Mouse (Mus musculus) embryonic facial prominence, embryonic 14.5 days (tissue): ENCODE measurements around the gene Prok2. TPM values are rescaled to one million over a fixed set of nuclear protein-coding genes. Genes with fewer than 3 reads are reported as not detected.
A peak's percentile ranks its signal among the peaks of the same experiment; 100 is the strongest.

Experiments
- ATAC-seq: fragments of 200-750 bp; cut with Nextera tagmentation; 2 replicates; pipeline ENCODE4 v1.8.0; 2017; ENCODE audit warnings: low read depth, moderate number of reproducible peaks, moderate TSS enrichment
- DNase-seq: peaks from one replicate; pipeline ENCODE4 v3.0.0-alpha.2; 2015; ENCODE audit warnings: low spot score
- H3K27ac ChIP-seq: fragments of 300-500 bp; sonication (generic); replicated peaks from 2 replicates; pipeline ENCODE4 v1.5.1; 2014; ENCODE audit warnings: low read depth, mild to moderate bottlenecking, low read length, moderate library complexity
- H3K27me3 ChIP-seq: fragments of 300-500 bp; sonication (generic); replicated peaks from 2 replicates; pipeline ENCODE4 v1.6.1; 2014; ENCODE audit warnings: low read length; ENCODE audit not compliant: control insufficient read depth, insufficient read depth
- H3K36me3 ChIP-seq: fragments of 300-500 bp; sonication (generic); 2 replicates; pipeline ENCODE4 v1.6.1; 2014; ENCODE audit warnings: low read length, mixed read lengths; ENCODE audit not compliant: control insufficient read depth, insufficient read depth
- H3K4me1 ChIP-seq: fragments of 300-500 bp; sonication (generic); 2 replicates; pipeline ENCODE4 v1.6.1; 2014; ENCODE audit warnings: antibody characterized with exemption, low read length; ENCODE audit not compliant: control insufficient read depth, insufficient read depth
- H3K4me2 ChIP-seq: fragments of 300-500 bp; sonication (generic); 2 replicates; pipeline ENCODE4 v1.6.1; 2014; ENCODE audit warnings: low read depth, mild to moderate bottlenecking, low read length, moderate library complexity, mixed read lengths
- H3K4me3 ChIP-seq: fragments of 300-500 bp; sonication (generic); 2 replicates; pipeline ENCODE4 v1.5.1; 2014; ENCODE audit warnings: low read depth, mild to moderate bottlenecking, low read length
- H3K9ac ChIP-seq: fragments of 300-500 bp; sonication (generic); 2 replicates; pipeline ENCODE4 v1.6.1; 2014; ENCODE audit warnings: low read depth, mild to moderate bottlenecking, low read length, moderate library complexity, mixed read lengths
- H3K9me3 ChIP-seq: fragments of 300-500 bp; sonication (generic); 2 replicates; pipeline ENCODE4 v1.6.1; 2016; ENCODE audit warnings: low read length; ENCODE audit not compliant: control insufficient read depth
- WGBS: fragments of 180-500 bp; shearing (Covaris S2); extraction: QIAGEN DNeasy Blood & Tissue Kit; methylation state at CpG from one replicate; pipeline ENCODE4 v1.1.7; 2014; 5-methylcytosine and 5-hydroxymethylcytosine counted together
- polyA plus RNA-seq: library from polyadenylated mRNA; unstranded; fragments of >200 nt; fragmentation: Nextera tagmentation; extraction: Ambion mirVana; gene quantifications from 2 replicates; pipeline ENCODE4 v1.2.1, GENCODE M21; 2014

Gene Prok2
- polyA plus RNA-seq, 1 experiment from 2014 or later: 0.84 TPM

GRCm38 (mm10) chr6:99715191-99715590, 11.0 kb downstream of the Prok2 start:
- Histone ChIP-seq H3K4me3 (no peak overlapping the region), H3K9ac (no peak overlapping the region), H3K4me2 (no peak overlapping the region), H3K4me1 (no peaks in the 10 kb centered on the region), H3K27ac (no peak overlapping the region), H3K9me3 (no peaks in the 10 kb centered on the region), H3K36me3 (no peaks in the 10 kb centered on the region), H3K27me3 (peaks cover 3% of the 10 kb centered on the region; the same call in 1 of the 2 replicates)
- no peak for DNase-seq
- ATAC-seq: no peak
- 62% methylated on average over 6 of the region's 6 CpGs for WGBS

GRCm38 (mm10) chr6:99713256-99713655, 12.9 kb downstream of the Prok2 start:
- WGBS: 70% methylated on average over 5 of the region's 5 CpGs
- no peak for ATAC-seq
- no peak overlapping the region for H3K4me2 ChIP-seq
- H3K36me3 ChIP-seq: no peaks in the 10 kb centered on the region
- H3K4me1 ChIP-seq: no peaks in the 10 kb centered on the region
- no peak overlapping the region for H3K9ac ChIP-seq
- no peaks in the 10 kb centered on the region for H3K9me3 ChIP-seq
- H3K4me3 ChIP-seq: no peak overlapping the region
- H3K27ac ChIP-seq: no peak overlapping the region
- peaks cover 3% of the 10 kb centered on the region; the same call in 1 of the 2 replicates for H3K27me3 ChIP-seq
- DNase-seq: no peak

- Histone ChIP-seq H3K4me2 (no peak overlapping the region), H3K4me3 (no peak overlapping the region), H3K9ac (no peak overlapping the region), H3K27me3 (peaks cover 2% of the 10 kb centered on the region; the same call in 1 of the 2 replicates), H3K4me1 (no peaks in the 10 kb centered on the region), H3K9me3 (no peaks in the 10 kb centered on the region), H3K27ac (no peak overlapping the region), H3K36me3 (no peaks in the 10 kb centered on the region)
- 76% methylated on average over 11 of the region's 11 CpGs for WGBS
- DNase-seq: no peak
- no peak for ATAC-seq
Observed at GRCm38 (mm10) chr6:99711576-99712101, 14.6 kb downstream of the Prok2 start.

GRCm38 (mm10) chr6:99700484-99700883, 25.7 kb downstream of the Prok2 start:
- Histone ChIP-seq H3K36me3 (no peaks in the 10 kb centered on the region), H3K4me2 (0 out of 2 replicates have a peak overlapping the region, but pooled peaks have one; percentile 7), H3K9me3 (no peaks in the 10 kb centered on the region), H3K4me1 (peaks cover 9% of the 10 kb centered on the region; the same call in 1 of the 2 replicates), H3K9ac (0 out of 2 replicates have a peak overlapping the region, but pooled peaks have one; percentile 10), H3K4me3 (no peak overlapping the region), H3K27ac (0 out of 2 replicates have a peak overlapping the region, but pooled peaks have one; percentile 39), H3K27me3 (no peaks in the 10 kb centered on the region; the same call in 1 of the 2 replicates)
- DNase-seq: peak; percentile 64
- WGBS: 43% methylated on average over 3 of the region's 3 CpGs
- ATAC-seq: peak; percentile 68

- Histone ChIP-seq H3K4me2 (peak overlapping the region; percentile 84), H3K4me3 (peak overlapping the region; percentile 81), H3K27ac (peak overlapping the region; percentile 68; the same call in 1 of the 2 replicates), H3K27me3 (peaks cover 20% of the 10 kb centered on the region), H3K36me3 (no peaks in the 10 kb centered on the region), H3K9me3 (no peaks in the 10 kb centered on the region), H3K9ac (peak overlapping the region; percentile 89), H3K4me1 (peaks cover 3% of the 10 kb centered on the region; the same call in 1 of the 2 replicates)
- DNase-seq: peak; percentile 6
- 2% methylated on average over 47 of the region's 110 CpGs for WGBS
- ATAC-seq: peak; percentile 0
Observed at GRCm38 (mm10) chr6:99692916-99693841, 33.0 kb downstream of the Prok2 start.

GRCm38 (mm10) chr6:99692206-99692915, 33.8 kb downstream of the Prok2 start, which contains the start of gene Gpr27:
Gene Gpr27, plus strand, starts transcription at chr6:99692679.
- Histone ChIP-seq H3K4me1 (peaks cover 3% of the 10 kb centered on the region; the same call in 1 of the 2 replicates), H3K4me2 (peak within 1 kb of the TSS; percentile 84), H3K9ac (peak within 1 kb of the TSS; percentile 89), H3K27ac (peak within 1 kb of the TSS; percentile 68), H3K4me3 (peak within 1 kb of the TSS; percentile 81), H3K27me3 (peaks cover 20% of the 10 kb centered on the region), H3K36me3 (no peaks in the 10 kb centered on the region), H3K9me3 (no peaks in the 10 kb centered on the region)
- peak; percentile 80 for ATAC-seq
- peak; percentile 44 for DNase-seq
- WGBS: 0% methylated on average over 2 of the region's 112 CpGs

GRCm38 (mm10) chr6:99691666-99692205, 34.5 kb downstream of the Prok2 start:
- H3K4me3 ChIP-seq: peak overlapping the region; percentile 81
- H3K9me3 ChIP-seq: no peaks in the 10 kb centered on the region
- ATAC-seq: peak; percentile 3; the same call in 1 of the 2 replicates
- peaks cover 3% of the 10 kb centered on the region; the same call in 1 of the 2 replicates for H3K4me1 ChIP-seq
- 10% methylated on average over 20 of the region's 25 CpGs for WGBS
- H3K36me3 ChIP-seq: no peaks in the 10 kb centered on the region
- H3K9ac ChIP-seq: peak overlapping the region; percentile 89
- DNase-seq: no peak
- peaks cover 20% of the 10 kb centered on the region for H3K27me3 ChIP-seq
- peak overlapping the region; percentile 84 for H3K4me2 ChIP-seq
- peak overlapping the region; percentile 68 for H3K27ac ChIP-seq

GRCm38 (mm10) chr6:99688513-99688912, 37.7 kb downstream of the Prok2 start:
- 76% methylated on average over 6 of the region's 6 CpGs for WGBS
- ATAC-seq: no peak

More at GRCm38 (mm10) chr6:99688513-99688912, 37.7 kb downstream of the Prok2 start:
- H3K27me3 ChIP-seq: peaks cover 16% of the 10 kb centered on the region
- peaks cover 3% of the 10 kb centered on the region; the same call in 1 of the 2 replicates for H3K4me1 ChIP-seq
- DNase-seq: no peak
- no peaks in the 10 kb centered on the region for H3K36me3 ChIP-seq
- no peaks in the 10 kb centered on the region for H3K9me3 ChIP-seq
- no peak overlapping the region for H3K4me3 ChIP-seq
- no peak overlapping the region for H3K4me2 ChIP-seq
- no peak overlapping the region for H3K9ac ChIP-seq
- H3K27ac ChIP-seq: no peak overlapping the region
